Mouse (Mus musculus) stomach, postnatal 0 days (tissue): ENCODE results near the gene Gpat2. TPM values are rescaled to one million over a fixed set of nuclear protein-coding genes. Genes with fewer than 3 reads are reported as not detected.

Experiments
- ATAC-seq: fragments of 200-750 bp; cut with Nextera tagmentation; 2 replicates; pipeline ENCODE4 v1.8.0; 2017; ENCODE audit not compliant: low FRiP score, low TSS enrichment
- DNase-seq: peaks from one replicate; pipeline ENCODE4 v3.0.0-alpha.2; 2016; ENCODE audit warnings: low spot score
- H3K27ac ChIP-seq: fragments of 300-500 bp; sonication (generic); replicated peaks from 2 replicates; pipeline ENCODE4 v1.5.1; 2014; ENCODE audit warnings: mild to moderate bottlenecking, control low read depth
- H3K27me3 ChIP-seq: fragments of 300-500 bp; sonication (generic); 2 replicates; pipeline ENCODE4 v1.6.1; 2014; ENCODE audit warnings: low read length; ENCODE audit not compliant: control insufficient read depth, insufficient read depth
- H3K36me3 ChIP-seq: fragments of 300-500 bp; sonication (generic); 2 replicates; pipeline ENCODE4 v1.6.1; 2014; ENCODE audit warnings: low read length, mixed read lengths; ENCODE audit not compliant: control insufficient read depth, insufficient read depth
- H3K4me1 ChIP-seq: fragments of 300-500 bp; sonication (generic); replicated peaks from 2 replicates; pipeline ENCODE4 v1.6.1; 2014; ENCODE audit warnings: antibody characterized with exemption; ENCODE audit not compliant: control insufficient read depth, insufficient read depth
- H3K4me2 ChIP-seq: fragments of 300-500 bp; sonication (generic); replicated peaks from 2 replicates; pipeline ENCODE4 v1.6.1; 2014; ENCODE audit warnings: low read depth, mild to moderate bottlenecking, control low read depth, moderate library complexity
- H3K4me3 ChIP-seq: fragments of 300-500 bp; sonication (generic); 2 replicates; pipeline ENCODE4 v1.5.1; 2014; ENCODE audit warnings: low read depth, low read length, control low read depth
- H3K9ac ChIP-seq: fragments of 300-500 bp; sonication (generic); 2 replicates; pipeline ENCODE4 v1.6.1; 2014; ENCODE audit warnings: mild to moderate bottlenecking, low read length, control low read depth, mixed read lengths
- H3K9me3 ChIP-seq: fragments of 300-500 bp; sonication (generic); 2 replicates; pipeline ENCODE4 v1.6.1; 2016; ENCODE audit warnings: low read length; ENCODE audit not compliant: control insufficient read depth
- CTCF ChIP-seq: IDR thresholded peaks from 2 replicates; pipeline ENCODE4 v1.5.1; 2016; ENCODE audit warnings: antibody characterized with exemption, low read depth, mild to moderate bottlenecking, moderate library complexity
- EP300 ChIP-seq: optimal IDR thresholded peaks from 2 replicates; pipeline ENCODE3; 2016; ENCODE audit warnings: antibody characterized with exemption
- WGBS: fragments of 180-500 bp; shearing (Covaris S2); extraction: QIAGEN DNeasy Blood & Tissue Kit; methylation state at CpG from one replicate; pipeline ENCODE4 v1.1.7; 2014; 5-methylcytosine and 5-hydroxymethylcytosine counted together
- polyA plus RNA-seq: library from polyadenylated mRNA; unstranded; fragments of >200 nt; fragmentation: Nextera tagmentation; extraction: Ambion mirVana; gene quantifications from 2 replicates; pipeline ENCODE4 v1.2.1, GENCODE M21; 2015

Gpat2 gene
- polyA plus RNA-seq, 1 experiment from 2014 or later = 0.34 TPM

DNA sequence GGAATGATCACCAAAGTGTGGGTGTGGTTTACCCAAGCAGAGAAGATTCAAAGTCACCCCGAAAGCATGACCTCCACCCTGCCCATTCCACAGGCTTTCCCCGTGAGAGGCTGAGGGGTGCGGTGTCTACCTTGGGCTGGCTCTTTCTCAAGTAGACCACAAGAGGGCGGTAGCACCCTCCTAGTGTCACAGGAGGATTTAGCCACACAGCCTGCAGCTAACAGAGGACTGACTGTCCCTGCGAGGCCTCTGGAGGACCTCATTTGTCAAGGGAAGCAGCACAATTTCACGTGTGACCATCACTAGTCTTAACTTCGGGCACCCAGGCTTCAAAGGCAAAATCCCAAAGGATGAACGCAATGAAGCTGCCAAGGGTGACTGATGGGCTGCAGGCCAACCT is 37.3 kb downstream of the Gpat2 start:
- TF ChIP-seq EP300 = no peak
- TF ChIP-seq CTCF = peak; percentile 97
- Histone ChIP-seq H3K36me3 (no peaks in the 10 kb centered on the region), H3K4me3 (no peak overlapping the region), H3K27me3 (no peaks in the 10 kb centered on the region), H3K27ac (no peak overlapping the region), H3K4me1 (no peaks in the 10 kb centered on the region), H3K9ac (no peak overlapping the region), H3K4me2 (no peak overlapping the region), H3K9me3 (no peaks in the 10 kb centered on the region)
- peak; percentile 69 for DNase-seq
- 7% methylated on average over 8 of the region's 8 CpGs for WGBS
- peak; percentile 76 for ATAC-seq

DNA sequence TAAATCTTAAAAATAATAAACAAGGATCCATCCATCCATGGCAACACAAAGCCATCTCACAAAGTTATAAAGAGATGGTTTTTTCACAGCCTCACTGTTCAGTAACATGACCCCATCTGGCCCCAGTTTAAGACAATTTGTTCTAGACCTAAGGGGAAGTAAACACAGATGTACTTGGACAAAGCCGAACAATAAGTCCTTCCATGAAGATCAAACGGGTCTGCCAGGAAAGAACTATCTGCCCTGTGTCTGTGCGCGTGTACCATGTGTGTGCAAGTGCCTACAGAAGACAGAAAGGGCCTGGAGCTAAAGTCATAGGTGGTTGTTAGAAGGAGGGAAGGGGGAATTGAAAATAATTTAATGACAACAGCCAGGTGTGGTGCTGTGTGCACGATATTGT is 45.2 kb downstream of the Gpat2 start:
- no peaks in the 10 kb centered on the region for H3K27me3 ChIP-seq
- H3K4me3 ChIP-seq = no peak overlapping the region
- H3K36me3 ChIP-seq = no peaks in the 10 kb centered on the region
- 73% methylated on average over 5 of the region's 5 CpGs for WGBS
- no peaks in the 10 kb centered on the region for H3K9me3 ChIP-seq
- H3K4me1 ChIP-seq = no peaks in the 10 kb centered on the region
- TF ChIP-seq CTCF = no peak
- no peak for TF ChIP-seq EP300
- no peak overlapping the region for H3K9ac ChIP-seq
- DNase-seq = no peak
- no peak for ATAC-seq
- H3K27ac ChIP-seq = no peak overlapping the region
- no peak overlapping the region for H3K4me2 ChIP-seq

DNA sequence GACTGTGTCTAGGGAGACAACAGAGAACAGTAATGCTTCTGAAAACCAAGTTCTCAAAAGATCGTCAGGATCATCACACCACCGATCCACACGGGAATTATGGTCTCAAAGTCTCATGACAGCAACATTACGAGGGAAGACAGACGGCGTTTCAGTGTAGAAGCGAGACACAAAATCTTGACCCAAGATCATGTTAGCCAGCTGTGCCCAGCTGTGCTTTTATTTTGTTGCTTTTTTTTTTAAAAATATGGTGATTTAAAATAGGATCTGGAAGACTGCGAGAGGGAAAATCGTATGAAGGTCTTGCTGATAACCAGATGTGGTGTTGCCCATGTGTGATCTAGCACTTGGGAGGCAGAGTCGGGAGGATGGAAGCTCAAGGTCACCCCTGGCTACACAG is 45.7 kb downstream of the Gpat2 start:
- DNase-seq = no peak
- H3K27ac ChIP-seq = no peak overlapping the region
- H3K9me3 ChIP-seq = no peaks in the 10 kb centered on the region
- 62% methylated on average over 10 of the region's 10 CpGs for WGBS
- H3K9ac ChIP-seq = no peak overlapping the region
- ATAC-seq = no peak
- H3K27me3 ChIP-seq = no peaks in the 10 kb centered on the region
- no peaks in the 10 kb centered on the region for H3K4me1 ChIP-seq
- H3K4me3 ChIP-seq = no peak overlapping the region
- H3K36me3 ChIP-seq = no peaks in the 10 kb centered on the region
- H3K4me2 ChIP-seq = no peak overlapping the region
- TF ChIP-seq CTCF (no peak), EP300 (no peak)

DNA sequence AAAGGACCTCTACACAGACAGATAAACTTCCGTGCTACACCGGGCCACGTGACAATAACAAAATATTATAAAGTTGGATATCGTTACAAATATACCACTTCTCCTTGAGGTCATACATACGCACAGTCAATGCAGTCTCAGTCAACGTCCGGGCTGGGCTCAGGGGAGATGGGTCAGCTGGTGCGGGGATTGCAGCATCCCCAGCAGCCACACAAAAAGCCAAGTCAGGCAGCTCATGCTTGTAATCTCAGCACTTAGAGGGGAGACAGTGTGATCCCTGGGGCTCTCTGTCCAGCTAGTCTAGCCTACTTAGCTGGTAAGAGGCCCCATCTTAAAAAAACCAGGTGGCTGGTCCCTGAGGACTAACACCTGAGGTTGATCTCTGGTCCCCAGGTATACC is 46.3 kb downstream of the Gpat2 start:
- WGBS = 84% methylated on average over 8 of the region's 8 CpGs
- Histone ChIP-seq H3K4me3 (no peak overlapping the region), H3K4me1 (no peaks in the 10 kb centered on the region), H3K27ac (no peak overlapping the region), H3K9ac (no peak overlapping the region), H3K9me3 (no peaks in the 10 kb centered on the region), H3K4me2 (no peak overlapping the region), H3K27me3 (no peaks in the 10 kb centered on the region), H3K36me3 (no peaks in the 10 kb centered on the region)
- no peak for ATAC-seq
- no peak for DNase-seq
- TF ChIP-seq CTCF = no peak
- TF ChIP-seq EP300 = no peak

DNA sequence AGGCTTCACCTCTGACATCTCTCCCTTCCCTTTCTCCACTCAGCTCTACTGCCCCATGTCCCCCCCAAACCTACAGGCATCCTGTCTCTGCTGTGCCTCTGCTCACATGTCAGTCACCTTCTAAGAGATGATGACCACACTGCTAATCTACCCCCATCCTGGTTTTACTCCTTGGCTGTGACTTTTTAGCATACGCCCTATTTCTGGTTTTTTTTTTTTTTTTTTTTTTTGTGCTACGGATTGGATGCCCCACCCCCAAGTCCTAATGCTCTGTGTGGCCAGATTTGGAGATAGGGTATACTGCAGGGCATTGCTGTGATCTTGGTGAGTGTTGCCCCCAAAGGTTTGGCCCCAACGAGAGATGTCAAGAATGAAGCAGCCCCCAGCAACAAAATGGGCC is 47.3 kb downstream of the Gpat2 start:
- Histone ChIP-seq H3K4me1 (no peaks in the 10 kb centered on the region), H3K36me3 (no peaks in the 10 kb centered on the region), H3K9ac (no peak overlapping the region), H3K9me3 (no peaks in the 10 kb centered on the region), H3K4me2 (no peak overlapping the region), H3K27me3 (no peaks in the 10 kb centered on the region), H3K4me3 (no peak overlapping the region), H3K27ac (no peak overlapping the region)
- TF ChIP-seq CTCF = no peak
- TF ChIP-seq EP300 = no peak
- WGBS = 60% methylated on average over 3 of the region's 3 CpGs
- no peak for ATAC-seq
- DNase-seq = no peak

DNA sequence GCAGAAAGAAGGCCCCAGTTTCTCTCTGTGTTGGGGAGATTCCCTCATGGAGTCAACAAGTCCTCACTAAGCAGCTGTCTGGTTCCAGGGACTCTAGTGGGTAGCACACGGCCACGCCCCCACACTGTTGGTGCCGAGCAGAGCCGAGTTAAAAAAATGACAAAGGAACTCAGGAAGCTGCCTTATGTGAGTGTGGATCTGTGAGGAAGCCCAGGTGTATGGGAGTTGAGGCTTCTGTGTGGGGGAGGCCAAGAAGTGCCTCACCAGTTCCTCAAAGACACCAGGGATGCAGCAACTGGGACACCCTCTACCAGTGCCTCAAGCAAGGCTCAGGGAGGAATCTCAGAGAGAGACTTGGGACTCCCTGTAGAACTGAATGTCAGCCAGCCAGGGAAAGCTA is 54.2 kb downstream of the Gpat2 start:
- ATAC-seq (no peak), DNase-seq (no peak)
- 60% methylated on average over 4 of the region's 4 CpGs for WGBS
- Histone ChIP-seq H3K27me3 (peaks cover 10% of the 10 kb centered on the region), H3K27ac (no peak overlapping the region), H3K36me3 (no peaks in the 10 kb centered on the region), H3K9ac (no peak overlapping the region), H3K4me2 (no peak overlapping the region), H3K4me1 (0 out of 2 replicates have a peak, but pooled peaks cover 2% of the 10 kb centered on the region), H3K9me3 (no peaks in the 10 kb centered on the region), H3K4me3 (no peak overlapping the region)
- TF ChIP-seq CTCF (no peak), EP300 (no peak)
